In genomic region chr16:45968716-45969115, GRCm38 (mm10) we compare ENCODE assay signal across 22 mouse cellular contexts. TPM values are rescaled to one million over a fixed set of nuclear protein-coding genes. Genes with fewer than 3 reads are reported as not detected.
A peak's percentile ranks its signal among the peaks of the same experiment; 100 is the strongest.
DNase-seq lines count a peak whose midpoint lies in the region; ATAC-seq and TF ChIP-seq lines count a peak whose summit lies in the region.
"Had no signal": no experiment of that assay in that cellular context is flagged by ENCODE, and none has a peak within 500 bp of the region (broad histone marks: within the 10 kb centered on the region; RNA-seq: fewer than 3 reads in every experiment).

No protein-coding gene starts in this region.

- no peaks in the 10 kb centered on the region; the same call in 1 of the 2 replicates for H3K79me2 ChIP-seq in liver, adult 2 months (ENCODE audit: control insufficient read depth, insufficient read depth, low read length)

- WGBS in liver, adult 2 months: 43% methylated on average over 5 of the region's 5 CpGs
- 49% methylated on average over 5 of the region's 5 CpGs for WGBS in liver, embryonic 12.5 days (ENCODE audit: insufficient replicate concordance)

- no peak overlapping the region for H3K9ac ChIP-seq in liver, adult 2 months (ENCODE audit: low read depth, low read length)
- no peak overlapping the region for H3K9ac ChIP-seq in liver, embryonic 12.5 days
- H3K9ac ChIP-seq: embryonic facial prominence, embryonic 13.5 days; hindbrain, embryonic 13.5 days had no signal

- peaks cover 68% of the 10 kb centered on the region for H3K36me3 ChIP-seq in liver, adult 2 months (ENCODE audit: control insufficient read depth, insufficient read depth, low read length)
- H3K36me3 ChIP-seq in liver, embryonic 12.5 days: no peaks in the 10 kb centered on the region
- H3K36me3 ChIP-seq: embryonic facial prominence, embryonic 13.5 days; forebrain, embryonic 10.5 days had no signal

- no peaks in the 10 kb centered on the region for H3K9me3 ChIP-seq in liver, embryonic 12.5 days (replicated peaks)
- H3K9me3 ChIP-seq: embryonic facial prominence, embryonic 13.5 days; forebrain, embryonic 10.5 days; hindbrain, embryonic 13.5 days had no signal

- H3K4me2 ChIP-seq in liver, embryonic 12.5 days: no peak overlapping the region
- H3K4me2 ChIP-seq: embryonic facial prominence, embryonic 13.5 days; hindbrain, embryonic 13.5 days had no signal

- DNase-seq in liver, adult 2 months (ENCODE audit: extremely low read depth, low read depth, low spot score): peak; percentile 55
- DNase-seq in 3T3-L1 (ENCODE audit: low read depth, low spot score) (peak; percentile 98), NIH3T3 (ENCODE audit: low read depth) (peak; percentile 82)
- peak; percentile 68 for DNase-seq in fibroblast of lung, adult 2 months (ENCODE audit: low read depth)
- DNase-seq in right cerebral cortex, adult 18-20 months: no peak
- DNase-seq in left cerebral cortex, postnatal 10 days (ENCODE audit: extremely low spot score in 1 of 2, low spot score in 2 of 2): no peak
- DNase-seq: adrenal gland, postnatal 14 days; B cell, adult 2 months; cerebellum, adult 11-12 months; cerebellum, adult 9-10 months; cerebellum, postnatal 36 days; gastrocnemius, adult 2 months; gastrocnemius, postnatal 25 days; heart, postnatal 10 days; heart, postnatal 4 days had no signal

- TF ChIP-seq POLR2A in liver, adult 2 months (IDR thresholded peaks at IDR 0.05; ENCODE audit: extremely low read depth, insufficient read depth, low read length): no peak

- peak overlapping the region; percentile 46; the same call in 1 of the 2 replicates for H3K27ac ChIP-seq in liver, adult 2 months (replicated peaks; ENCODE audit: insufficient read depth, low read depth, low read length)
- H3K27ac ChIP-seq in liver, embryonic 12.5 days: no peak overlapping the region
- H3K27ac ChIP-seq: embryonic facial prominence, embryonic 13.5 days; forebrain, embryonic 10.5 days; gastrocnemius, adult 2 months; hindbrain, embryonic 13.5 days; hindbrain, postnatal 0 days had no signal

- no peak for ATAC-seq in liver, embryonic 12.5 days
- ATAC-seq: forebrain, embryonic 14.5 days; hindbrain, postnatal 0 days had no signal

- no peak overlapping the region for H3K4me3 ChIP-seq in liver, adult 2 months (ENCODE audit: insufficient read depth, low read depth, low read length)
- no peak overlapping the region for H3K4me3 ChIP-seq in liver, embryonic 12.5 days
- H3K4me3 ChIP-seq: embryonic facial prominence, embryonic 13.5 days; forebrain, embryonic 10.5 days; gastrocnemius, adult 2 months; hindbrain, embryonic 13.5 days had no signal

- intact Hi-C loops in left cerebral cortex, postnatal 10 days (cut with DNase I): loop anchor here (5.0 to 10.0 kb wide), 2 partner anchors 126 to 284 kb away; no protein-coding TSS in a partner anchor

- H3K27me3 ChIP-seq in liver, adult 2 months (ENCODE audit: control insufficient read depth, insufficient read depth, low read length): no peaks in the 10 kb centered on the region
- H3K27me3 ChIP-seq in liver, embryonic 12.5 days (replicated peaks): no peaks in the 10 kb centered on the region
- H3K27me3 ChIP-seq: embryonic facial prominence, embryonic 13.5 days; hindbrain, embryonic 13.5 days had no signal

- peaks cover 16% of the 10 kb centered on the region for H3K4me1 ChIP-seq in liver, adult 2 months (ENCODE audit: control insufficient read depth, insufficient read depth, low read length)
- peaks cover 6% of the 10 kb centered on the region; the same call in 1 of the 2 replicates for H3K4me1 ChIP-seq in liver, embryonic 12.5 days
- H3K4me1 ChIP-seq: embryonic facial prominence, embryonic 13.5 days; forebrain, embryonic 10.5 days; hindbrain, embryonic 13.5 days had no signal

- no peak for TF ChIP-seq CTCF in liver, adult 2 months (IDR thresholded peaks at IDR 0.05; ENCODE audit: low read depth, low read length)

RNA-seq across cellular contexts. Expression of gene Phldb2, which starts 15.3 kb away (rescaled TPM):
- total RNA-seq in liver, adult 2 months (2014; rRNA removed): 51.2 and 58.3 TPM in 2 replicates
- 19.1 and 20.0 TPM in 2 replicates for polyA plus RNA-seq in liver, adult 2 months (2012; rRNA removed)
- 17.4 TPM in 2 replicates for polyA plus RNA-seq in liver, embryonic 12.5 days (2016; fragmentation: Nextera tagmentation; extraction: Ambion mirVana)
- 1 to 10 TPM; 6.6 to 9.9 TPM for total RNA-seq in left cerebral cortex, postnatal 10 days (2021)
- total RNA-seq: MEL had no signal

RNA-seq across cellular contexts. Expression of gene Plcxd2, which starts 41.3 kb away (rescaled TPM):
- 40.7 and 43.6 TPM in 2 replicates for total RNA-seq in liver, adult 2 months (2014; rRNA removed)
- 20.2 and 20.8 TPM in 2 replicates for polyA plus RNA-seq in liver, adult 2 months (2012; rRNA removed)
- polyA plus RNA-seq in liver, embryonic 12.5 days (2016; fragmentation: Nextera tagmentation; extraction: Ambion mirVana): 3.3 and 3.8 TPM in 2 replicates
- total RNA-seq in left cerebral cortex, postnatal 10 days (2021): 100 to 1,000 TPM; 105 to 117 TPM
- total RNA-seq: MEL had no signal

Comparison
In these comparisons a context has a peak if more than half of its experiments do, and no peak if none do; other contexts are left out.
1. DNase-seq: peak in liver, adult 2 months (single experiment), 3T3-L1 (single experiment), NIH3T3 (single experiment) and fibroblast of lung, adult 2 months (single experiment); none in right cerebral cortex, adult 18-20 months (single experiment) and left cerebral cortex, postnatal 10 days (0 of 2).